Mouse (Mus musculus): ENCODE measurements around the gene Kif21b. TPM values are rescaled to one million over a fixed set of nuclear protein-coding genes. Genes with fewer than 3 reads are reported as not detected.

The Kif21b gene
- polyA plus RNA-seq, 1 experiment from 2014 or later: 39.1 TPM

GRCm38 (mm10) chr1:136222386-136222785 lies 91.2 kb downstream of the Kif21b start:
- WGBS: 90% methylated on average over 10 of the region's 10 CpGs
- no peaks in the 10 kb centered on the region for H3K27me3 ChIP-seq
- no peak for ATAC-seq (ENCODE audit: low FRiP score)

DNA sequence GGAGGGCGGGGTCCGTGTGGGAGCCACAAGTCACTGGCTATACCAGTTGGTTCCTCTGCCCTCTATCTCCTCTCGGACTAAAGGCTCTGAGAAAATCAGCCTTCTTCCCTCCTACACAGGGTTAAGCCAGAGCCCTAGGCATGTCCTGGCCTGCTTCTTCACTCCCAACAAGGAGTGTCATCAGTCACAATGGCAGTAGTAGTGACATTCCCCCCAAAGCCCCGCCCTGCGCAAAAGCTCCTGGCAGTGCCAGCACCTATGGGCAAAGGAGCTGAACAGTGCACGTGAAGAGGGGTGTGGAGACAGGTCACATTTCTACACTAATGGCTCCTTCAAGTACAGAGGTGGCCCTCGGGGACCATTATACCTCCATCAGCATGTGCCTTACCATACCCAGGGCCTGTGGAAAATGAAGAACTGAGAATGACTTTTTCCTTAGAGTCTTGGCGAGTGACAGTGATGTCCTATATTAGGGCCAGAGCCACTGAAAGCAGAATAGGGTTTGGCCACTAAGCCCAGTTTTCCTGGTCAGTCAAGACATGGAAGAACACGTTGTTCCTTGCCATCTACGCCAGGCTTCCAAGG lies 92.7 kb downstream of the Kif21b start:
- WGBS: 87% methylated on average over 10 of the region's 10 CpGs
- H3K27ac ChIP-seq: no peak overlapping the region
- no peak for ATAC-seq (ENCODE audit: low FRiP score)
- H3K4me2 ChIP-seq (replicated peaks): no peak overlapping the region
- no peak overlapping the region for H3K9ac ChIP-seq
- H3K4me3 ChIP-seq: no peak overlapping the region
- peaks cover 18% of the 10 kb centered on the region for H3K4me1 ChIP-seq
- no peaks in the 10 kb centered on the region for H3K9me3 ChIP-seq (replicated peaks)
- no peaks in the 10 kb centered on the region for H3K27me3 ChIP-seq
- H3K36me3 ChIP-seq: peaks cover 28% of the 10 kb centered on the region

More at GRCm38 (mm10) chr1:136222386-136222785, 91.2 kb downstream of the Kif21b start:
- Histone ChIP-seq H3K36me3 (peaks cover 42% of the 10 kb centered on the region), H3K9ac (no peak overlapping the region), H3K4me1 (peaks cover 5% of the 10 kb centered on the region; the same call in 1 of the 2 replicates), H3K9me3 (replicated peaks) (no peaks in the 10 kb centered on the region), H3K4me2 (replicated peaks) (no peak overlapping the region), H3K27ac (no peak overlapping the region), H3K4me3 (no peak overlapping the region)

DNA sequence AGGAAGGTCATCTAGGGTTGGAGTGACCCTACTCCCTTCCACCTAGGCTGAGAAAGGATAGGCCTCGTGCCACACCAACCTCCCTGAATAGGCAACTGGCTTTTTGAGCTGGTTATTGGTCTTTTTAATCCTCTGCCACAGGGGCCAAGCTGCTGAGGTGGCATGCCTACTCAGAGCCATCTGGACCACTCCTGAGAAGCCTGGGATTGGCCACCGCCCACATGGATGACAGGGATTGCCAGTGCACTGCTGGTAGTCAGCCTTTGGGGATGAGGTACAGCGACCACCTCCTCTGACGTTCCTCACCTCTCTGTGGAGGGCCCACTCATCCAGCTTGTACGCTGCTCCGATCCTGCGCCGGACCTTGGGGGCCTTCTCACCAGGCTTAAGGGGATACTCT lies 94.7 kb downstream of the Kif21b start:
- Histone ChIP-seq H3K27me3 (no peaks in the 10 kb centered on the region), H3K4me3 (no peak overlapping the region), H3K27ac (no peak overlapping the region), H3K4me2 (replicated peaks) (no peak overlapping the region), H3K36me3 (peaks cover 12% of the 10 kb centered on the region), H3K4me1 (peaks cover 38% of the 10 kb centered on the region), H3K9me3 (replicated peaks) (no peaks in the 10 kb centered on the region), H3K9ac (no peak overlapping the region)
- ATAC-seq (ENCODE audit: low FRiP score): no peak
- WGBS: 93% methylated on average over 8 of the region's 8 CpGs

- 95% methylated on average over 8 of the region's 8 CpGs for WGBS
Observed at GRCm38 (mm10) chr1:136226626-136227025, 95.4 kb downstream of the Kif21b start.

More at GRCm38 (mm10) chr1:136226626-136227025, 95.4 kb downstream of the Kif21b start:
- no peaks in the 10 kb centered on the region for H3K9me3 ChIP-seq (replicated peaks)
- ATAC-seq (ENCODE audit: low FRiP score): no peak
- no peak overlapping the region for H3K27ac ChIP-seq
- no peaks in the 10 kb centered on the region for H3K27me3 ChIP-seq
- no peak overlapping the region for H3K4me3 ChIP-seq
- H3K4me1 ChIP-seq: peaks cover 46% of the 10 kb centered on the region
- no peak overlapping the region for H3K9ac ChIP-seq
- peaks cover 12% of the 10 kb centered on the region for H3K36me3 ChIP-seq
- H3K4me2 ChIP-seq (replicated peaks): no peak overlapping the region

Other genes with a start within 250 kb of the Kif21b start
- 0.35 and 0.39 TPM in 2 replicates for gene Pkp1, start 212.2 kb upstream of the Kif21b start, polyA plus RNA-seq (2016; fragmentation: Nextera tagmentation; extraction: Ambion mirVana)
- gene Igfn1, start 125.0 kb upstream of the Kif21b start, polyA plus RNA-seq (2016; fragmentation: Nextera tagmentation; extraction: Ambion mirVana): not detected in 2 replicates
- 137 and 141 TPM in 2 replicates for gene Tmem9, start 123.2 kb upstream of the Kif21b start, polyA plus RNA-seq (2016; fragmentation: Nextera tagmentation; extraction: Ambion mirVana)
- gene Ascl5, start 80.6 kb upstream of the Kif21b start, polyA plus RNA-seq (2016; fragmentation: Nextera tagmentation; extraction: Ambion mirVana): not detected in 2 replicates
- gene Cacna1s, start 78.6 kb upstream of the Kif21b start, polyA plus RNA-seq (2016; fragmentation: Nextera tagmentation; extraction: Ambion mirVana): 0.18 and 1.3 TPM in 2 replicates
- 0.34 TPM in 1 of 2 replicates, not detected in the other for gene Mroh3, start 81.4 kb downstream of the Kif21b start, polyA plus RNA-seq (2016; fragmentation: Nextera tagmentation; extraction: Ambion mirVana)
- 13.2 and 13.8 TPM in 2 replicates for gene Inava, start 102.9 kb downstream of the Kif21b start, polyA plus RNA-seq (2016; fragmentation: Nextera tagmentation; extraction: Ambion mirVana)
- gene Gpr25, start 129.5 kb downstream of the Kif21b start, polyA plus RNA-seq (2016; fragmentation: Nextera tagmentation; extraction: Ambion mirVana): not detected in 2 replicates
- 38.2 and 39.7 TPM in 2 replicates for gene Camsap2, start 214.7 kb downstream of the Kif21b start, polyA plus RNA-seq (2016; fragmentation: Nextera tagmentation; extraction: Ambion mirVana)

All from hindbrain, embryonic 12.5 days (tissue).